Mouse (Mus musculus): ENCODE measurements at regions not wholly inside any gene's neighbourhood (a gene's known extent, or its start where the extent isn't known, plus 50 kb on each side); places are given as distances from the start of the nearest gene placed in this dataset.
A peak's percentile ranks its signal among the peaks of the same experiment; 100 is the strongest.

DNA sequence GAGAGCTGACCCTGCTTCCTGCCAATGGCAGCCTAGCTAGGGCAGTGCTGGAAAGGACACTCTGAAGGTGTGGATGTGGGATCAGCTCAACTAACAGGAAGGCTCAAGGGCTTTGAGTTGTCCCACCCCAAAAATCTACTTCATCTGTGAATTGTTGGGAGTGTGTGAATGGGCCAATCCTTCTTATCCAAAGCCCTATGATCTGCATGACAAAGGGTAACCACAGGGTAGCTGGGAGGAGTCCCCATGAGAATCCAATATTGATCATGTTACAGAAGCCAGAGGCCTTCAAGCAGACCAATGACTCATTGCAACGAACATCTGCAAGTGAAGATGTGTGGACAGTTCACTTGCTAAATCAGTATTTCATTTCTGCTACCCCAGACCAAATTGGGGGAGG lies 51.1 kb upstream of the Adra1b start:
- DNase-seq (ENCODE audit: low spot score in 2 of 2): no peak

DNA sequence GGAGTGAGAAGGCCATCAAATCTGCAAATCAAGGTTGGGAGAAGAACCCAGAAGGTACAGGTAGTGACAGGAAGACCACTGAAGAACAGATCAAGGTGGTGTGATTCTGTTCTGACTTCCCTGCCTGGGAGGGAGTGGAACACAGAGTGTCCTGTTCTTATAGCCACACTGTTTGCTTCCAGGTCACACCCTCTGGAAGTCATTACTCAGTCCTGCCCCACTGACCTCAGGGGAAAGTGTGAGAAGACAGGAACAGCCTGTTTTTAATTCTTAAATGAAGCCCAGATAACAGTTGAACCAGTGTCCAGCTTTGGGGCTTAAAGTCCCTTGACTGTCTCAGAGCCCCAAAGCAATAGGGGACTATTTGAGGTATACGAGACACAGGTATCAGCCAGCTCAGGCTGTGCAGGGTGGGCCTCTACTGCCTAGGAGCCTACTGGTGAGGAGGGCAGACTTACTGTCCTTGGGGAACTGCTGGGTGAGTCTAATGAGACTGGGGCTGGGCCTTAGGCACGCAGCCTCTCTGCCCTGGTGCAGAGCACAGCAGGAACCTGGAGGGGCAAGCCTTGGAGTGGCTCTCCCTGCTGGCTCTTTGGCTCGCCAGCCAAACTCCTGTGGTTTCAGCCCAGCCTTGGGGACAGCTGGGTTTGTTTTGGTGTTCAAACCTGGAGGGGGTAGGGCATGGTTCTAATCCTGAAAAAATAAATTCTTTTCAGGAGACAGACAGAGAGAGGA lies 57.4 kb upstream of the Adra1b start:
- no peak for DNase-seq (ENCODE audit: low spot score in 2 of 2)

DNA sequence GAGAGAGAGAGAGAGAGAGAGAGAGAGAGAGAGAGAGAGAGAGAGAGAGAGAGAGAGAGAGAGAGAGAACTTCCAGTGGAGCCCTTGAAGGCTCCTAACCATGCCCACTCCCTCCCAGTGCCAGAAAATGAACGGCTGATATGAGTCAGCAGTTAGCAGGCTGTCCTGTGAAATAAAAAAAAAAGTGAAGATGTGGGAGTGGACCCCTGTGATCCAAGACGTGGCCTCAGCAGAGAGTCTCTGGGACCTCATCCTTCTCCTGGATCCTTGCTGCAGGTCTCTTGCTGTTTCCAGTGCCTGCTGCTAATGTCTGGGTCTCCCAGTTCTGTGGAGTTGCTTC lies 57.9 kb upstream of the Adra1b start:
- DNase-seq (ENCODE audit: low spot score in 2 of 2): no peak

DNA sequence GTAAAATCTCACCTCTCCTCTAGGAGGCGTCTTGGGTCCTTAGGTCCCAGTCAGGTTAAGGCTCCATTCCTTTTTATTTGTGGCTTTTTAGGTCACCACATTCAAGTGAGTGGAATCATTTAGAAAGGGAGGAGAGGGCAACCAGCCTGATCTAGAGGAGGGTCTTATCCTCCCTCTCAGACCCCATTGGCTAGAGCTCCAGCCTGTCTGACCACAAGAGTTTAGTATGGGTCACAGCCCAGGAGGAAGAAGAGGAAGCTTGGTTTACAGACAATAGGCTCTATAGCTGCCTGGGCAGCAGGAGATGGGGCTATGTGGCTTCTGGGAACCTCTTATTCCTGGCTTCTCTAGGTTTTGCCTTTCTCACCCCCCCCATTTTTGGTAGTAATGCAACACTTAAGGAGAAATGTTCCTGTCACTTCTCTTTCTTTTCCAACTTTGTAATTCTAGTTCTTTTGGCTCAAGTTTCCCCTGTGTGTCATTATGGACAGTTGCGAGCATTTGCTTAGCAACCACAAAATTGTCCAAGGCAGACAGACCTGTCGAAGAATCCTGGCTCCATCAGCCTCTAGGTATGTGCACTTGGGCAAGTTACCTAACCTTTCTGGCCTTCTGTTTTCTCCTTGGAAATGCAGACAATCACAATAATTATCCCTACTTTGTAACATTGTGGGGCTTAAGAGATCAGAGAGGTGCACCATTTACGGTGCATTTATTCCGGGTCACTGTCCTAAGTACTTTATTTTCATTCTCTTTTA lies 59.5 kb upstream of the Adra1b start:
- no peak for DNase-seq (ENCODE audit: low spot score in 2 of 2)

DNA sequence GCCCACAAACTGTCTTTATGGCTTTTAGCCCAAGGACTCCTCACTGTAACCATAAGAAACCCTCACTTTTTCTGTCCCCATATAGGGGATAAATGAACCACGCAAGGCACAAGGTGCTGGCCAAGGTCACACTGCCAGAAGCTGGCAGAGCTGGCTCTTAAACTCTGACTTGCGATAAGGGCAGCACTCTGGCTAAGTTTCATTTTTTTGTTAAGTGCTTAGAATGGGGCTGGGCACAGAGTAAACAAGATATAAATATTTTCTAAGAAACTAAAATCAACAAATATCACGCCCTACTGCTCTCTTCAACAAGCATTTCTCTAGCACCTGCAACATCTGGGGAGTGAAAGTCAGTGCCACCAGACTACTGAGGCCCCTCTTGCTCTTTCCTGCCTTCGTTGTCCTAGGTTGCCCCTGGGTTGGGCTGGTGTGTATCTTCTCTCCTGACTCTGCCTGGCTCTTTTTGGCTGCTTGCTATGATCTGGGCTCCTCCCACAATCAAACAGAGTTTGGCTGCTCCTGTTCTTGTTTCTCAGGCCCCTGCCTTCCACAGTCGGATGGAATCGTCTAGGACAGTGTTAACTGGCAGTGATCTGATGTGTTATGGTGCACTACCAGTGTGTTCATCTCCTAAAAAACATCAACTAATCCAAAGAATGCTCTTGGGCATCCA lies 60.5 kb upstream of the Adra1b start:
- DNase-seq (ENCODE audit: low spot score in 2 of 2): no peak

DNA sequence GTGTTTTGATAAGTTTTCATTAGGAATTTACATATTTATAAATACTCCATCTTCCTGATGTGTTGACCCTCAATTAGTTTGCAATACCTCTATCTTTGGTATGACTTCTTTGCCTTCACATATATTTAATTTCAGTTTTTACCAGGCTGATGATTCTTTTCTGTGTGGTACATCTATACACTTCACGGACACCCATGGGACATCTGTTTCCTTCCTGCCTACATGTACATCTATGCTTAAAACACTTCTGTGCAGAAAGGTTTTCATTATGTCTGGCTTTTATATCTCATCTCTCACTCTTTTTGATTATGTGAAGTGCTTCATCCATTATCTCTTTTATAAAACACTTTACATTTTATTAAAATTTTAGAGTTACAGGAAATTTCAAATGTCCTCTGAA lies 66.8 kb upstream of the Adra1b start:
- DNase-seq (ENCODE audit: low spot score in 2 of 2): no peak

DNA sequence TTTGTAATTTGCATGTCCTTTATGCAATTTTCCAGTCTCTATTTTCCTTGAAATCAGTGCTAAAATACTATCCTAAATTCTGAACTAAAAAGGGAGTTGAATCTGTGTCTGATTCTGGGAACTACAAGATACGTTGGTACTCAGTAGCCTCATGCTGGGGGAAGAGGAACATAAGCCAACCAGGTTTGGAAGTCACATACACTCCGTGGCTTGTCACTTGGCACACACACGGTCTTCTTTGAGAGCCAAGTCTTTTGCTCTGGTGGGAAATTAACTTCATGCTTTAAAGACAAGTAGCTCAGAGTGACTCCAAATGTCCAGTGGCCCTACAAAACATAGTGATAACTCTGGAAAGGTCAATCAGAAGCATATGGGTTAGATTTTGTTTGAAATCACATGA lies 70.9 kb upstream of the Adra1b start:
- no peak for DNase-seq (ENCODE audit: low spot score in 2 of 2)

DNA sequence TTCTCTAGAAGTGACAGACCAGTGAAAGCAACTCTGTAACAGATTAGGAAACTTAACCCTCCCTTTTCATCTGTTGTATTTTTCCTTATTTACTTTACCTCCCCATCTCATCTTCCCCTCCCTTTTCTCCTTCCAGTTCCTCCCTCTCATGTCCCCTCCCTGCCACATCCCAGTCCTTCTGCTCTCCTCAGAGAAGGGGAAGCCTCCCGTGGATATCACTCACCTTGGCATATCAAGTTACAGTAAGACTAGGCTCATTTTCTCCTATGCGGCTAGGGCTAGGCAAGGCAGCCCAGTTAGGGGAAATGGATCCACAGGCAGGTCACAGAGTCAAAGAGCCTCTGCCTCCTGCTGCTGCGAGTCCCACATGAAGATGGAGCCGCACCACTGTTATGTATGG lies 75.0 kb upstream of the Adra1b start:
- no peak for DNase-seq (ENCODE audit: low spot score in 2 of 2)

DNA sequence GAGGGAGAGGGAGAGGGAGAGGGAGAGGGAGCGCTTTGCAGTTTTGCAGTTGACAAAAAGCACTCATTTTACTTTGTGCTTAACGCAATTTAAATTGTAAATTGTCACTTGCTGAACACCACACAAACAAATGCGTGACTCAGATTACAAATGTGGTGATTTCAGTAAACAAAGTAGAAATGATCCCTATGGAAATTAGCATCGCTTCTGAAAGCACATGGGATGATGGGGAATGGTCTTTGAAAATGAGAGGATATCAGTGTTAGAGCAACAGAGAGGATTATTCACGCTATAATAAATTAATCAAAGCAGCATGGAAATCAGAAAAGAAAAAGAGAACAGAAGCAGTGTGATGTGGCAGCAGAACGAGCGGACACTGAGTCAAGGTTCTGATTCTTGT lies 78.4 kb upstream of the Adra1b start:
- DNase-seq (ENCODE audit: low spot score in 2 of 2): no peak

DNA sequence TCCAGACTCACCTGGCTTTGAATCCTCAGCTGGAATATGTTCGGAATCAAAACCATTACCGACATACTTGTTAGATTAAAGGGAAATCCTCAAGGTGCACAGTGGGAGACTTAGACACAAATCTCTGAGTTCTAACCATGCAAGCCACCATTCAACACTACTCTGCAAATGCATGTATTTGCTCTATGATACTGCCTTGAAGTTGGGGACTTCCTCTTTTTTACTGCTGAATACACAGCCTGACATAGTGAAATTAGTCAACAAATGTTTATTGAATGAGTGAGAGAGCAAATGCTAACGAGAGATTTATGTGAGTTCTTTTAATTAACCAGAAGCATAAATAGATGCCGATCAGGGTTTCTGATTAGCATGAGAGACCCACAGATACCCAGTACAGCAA lies 79.4 kb upstream of the Adra1b start:
- DNase-seq (ENCODE audit: low spot score in 2 of 2): no peak

DNA sequence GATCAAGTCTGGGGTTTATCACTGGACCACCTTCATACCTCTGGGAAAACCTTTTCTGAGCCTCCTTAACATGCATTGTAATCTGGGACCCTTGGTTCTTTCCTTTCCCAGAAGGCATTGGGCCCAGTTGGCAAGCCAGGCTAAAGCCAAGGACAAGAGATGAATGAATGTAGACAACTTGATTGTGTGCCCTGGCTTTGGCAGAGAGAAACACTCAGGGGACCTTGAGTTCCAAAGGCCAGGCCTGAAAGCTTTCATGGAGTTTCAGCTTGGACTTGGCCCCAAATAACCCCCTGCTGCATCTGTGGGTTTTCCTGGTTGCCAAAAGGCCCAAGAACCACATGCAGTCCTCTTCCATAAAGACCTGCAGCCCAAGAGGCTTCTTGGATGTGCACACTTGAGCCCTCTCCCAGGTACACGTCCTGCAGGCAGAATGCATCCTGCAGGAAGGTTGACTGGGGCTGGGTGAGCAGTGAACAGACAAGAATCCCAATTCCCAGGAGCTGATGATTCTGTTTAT lies 89.0 kb upstream of the Adra1b start:
- peak in 1 of 2 experiments; percentile 19 for DNase-seq (ENCODE audit: low spot score in 2 of 2)

DNA sequence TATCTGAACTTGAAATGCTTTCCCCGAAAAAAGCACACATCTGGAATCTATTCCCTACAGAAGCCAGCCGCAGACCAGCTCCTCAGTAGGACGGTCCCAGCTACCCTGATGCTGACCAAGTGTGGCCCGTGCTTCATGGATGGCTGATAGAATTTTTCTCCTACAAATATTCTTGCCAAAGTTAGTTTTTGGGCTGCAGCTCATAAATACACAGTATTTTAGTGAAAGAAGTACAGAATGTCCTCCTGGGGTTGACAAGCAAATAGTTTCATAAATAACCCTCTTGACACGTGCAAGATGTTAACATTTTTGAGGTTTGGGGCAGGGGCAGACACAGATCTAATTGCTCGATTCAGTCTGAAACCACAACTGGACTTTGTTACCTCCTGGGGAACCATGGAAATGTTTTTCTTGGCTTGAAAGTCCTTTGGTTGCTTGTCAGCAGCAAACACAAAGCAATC lies 91.0 kb upstream of the Adra1b start:
- no peak for DNase-seq (ENCODE audit: low spot score in 2 of 2)

DNA sequence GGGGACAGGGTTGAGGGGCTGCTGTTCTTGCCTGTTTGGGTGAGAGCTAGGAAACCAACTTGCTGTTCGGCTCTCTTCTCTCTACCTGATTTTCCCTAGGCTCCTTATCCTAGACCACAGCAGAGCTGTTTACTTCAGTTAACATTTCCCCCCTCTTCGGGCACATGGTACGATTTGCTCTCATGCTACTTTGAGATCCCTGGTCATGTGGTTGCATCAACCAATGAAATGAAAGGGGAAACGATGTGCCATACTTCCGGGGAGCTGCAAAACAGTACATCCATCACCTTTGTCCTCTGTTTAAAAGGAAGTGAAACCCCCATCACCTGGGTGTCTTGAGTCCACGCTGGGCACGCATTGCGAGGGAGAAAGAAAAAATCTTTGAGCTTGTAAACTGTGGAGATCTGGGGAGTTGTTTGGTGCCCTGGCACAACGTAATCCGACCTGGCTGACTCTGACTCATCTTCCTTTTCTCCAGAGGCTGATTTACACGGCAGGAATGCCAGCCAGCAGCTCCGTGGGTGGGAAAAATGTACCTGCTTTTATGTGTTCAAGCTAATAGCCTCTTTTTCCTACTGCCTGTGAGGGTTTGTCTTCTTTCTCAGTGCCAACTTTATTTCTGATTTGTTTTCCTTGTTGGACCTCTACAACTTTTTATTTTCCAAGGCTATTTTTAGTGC lies 97.2 kb upstream of the Adra1b start:
- no peak for DNase-seq (ENCODE audit: low spot score in 2 of 2)

DNA sequence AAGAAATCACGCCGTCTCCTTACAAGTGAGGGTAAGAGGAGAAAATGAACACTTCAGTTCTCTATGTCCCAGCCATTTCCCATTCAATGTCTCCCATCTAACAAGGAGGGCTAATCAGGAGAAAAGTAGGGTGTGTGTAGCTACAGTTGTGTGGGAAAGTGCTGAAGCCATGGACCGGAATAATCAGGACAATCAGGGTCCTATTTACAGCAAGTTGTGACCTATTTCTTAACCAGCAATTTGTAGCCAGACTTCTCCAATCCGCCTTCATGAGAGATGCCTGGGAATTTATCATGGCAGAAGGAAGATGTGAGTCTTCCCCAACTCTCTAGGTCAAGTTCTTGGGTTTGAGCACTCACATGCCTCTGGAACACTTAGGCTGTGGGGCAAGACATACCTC lies 99.0 kb upstream of the Adra1b start:
- no peak for DNase-seq (ENCODE audit: low spot score in 2 of 2)

DNA sequence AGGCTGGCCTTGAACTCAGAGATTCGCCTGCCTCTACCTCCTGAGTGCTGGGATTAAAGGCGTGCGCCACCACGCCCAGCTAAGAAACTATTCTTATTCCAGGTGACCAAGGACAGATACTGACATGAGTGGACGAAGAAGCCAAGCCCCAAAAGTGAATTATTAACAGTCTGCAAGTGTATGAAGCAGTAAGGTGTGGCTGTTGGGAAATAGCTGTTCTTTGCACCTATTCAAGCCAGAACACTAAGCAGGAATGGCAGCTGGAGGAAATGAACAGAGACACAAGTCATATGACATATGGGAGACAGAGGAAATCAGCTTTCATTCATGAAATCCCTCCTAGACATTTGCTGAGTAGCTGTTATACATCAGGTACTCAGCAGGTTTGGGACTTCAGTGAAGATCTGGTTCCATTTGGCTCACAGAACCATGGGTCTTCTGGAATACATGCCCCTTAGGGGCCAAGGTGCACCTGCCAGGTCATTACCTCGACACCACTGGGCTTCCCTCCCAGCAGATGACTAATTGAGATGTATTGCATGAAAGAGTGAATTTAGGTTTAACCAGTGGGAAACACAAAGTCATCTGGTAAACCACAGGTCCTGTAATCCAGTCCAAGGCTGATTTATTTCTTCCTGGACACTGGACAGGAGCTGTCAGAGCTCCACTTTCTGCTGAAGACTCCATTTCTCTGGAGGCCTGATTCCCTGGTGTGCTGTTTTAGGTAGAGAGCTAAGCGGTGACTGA lies 101.0 kb upstream of the Adra1b start:
- no peak for DNase-seq (ENCODE audit: low spot score in 2 of 2)

DNA sequence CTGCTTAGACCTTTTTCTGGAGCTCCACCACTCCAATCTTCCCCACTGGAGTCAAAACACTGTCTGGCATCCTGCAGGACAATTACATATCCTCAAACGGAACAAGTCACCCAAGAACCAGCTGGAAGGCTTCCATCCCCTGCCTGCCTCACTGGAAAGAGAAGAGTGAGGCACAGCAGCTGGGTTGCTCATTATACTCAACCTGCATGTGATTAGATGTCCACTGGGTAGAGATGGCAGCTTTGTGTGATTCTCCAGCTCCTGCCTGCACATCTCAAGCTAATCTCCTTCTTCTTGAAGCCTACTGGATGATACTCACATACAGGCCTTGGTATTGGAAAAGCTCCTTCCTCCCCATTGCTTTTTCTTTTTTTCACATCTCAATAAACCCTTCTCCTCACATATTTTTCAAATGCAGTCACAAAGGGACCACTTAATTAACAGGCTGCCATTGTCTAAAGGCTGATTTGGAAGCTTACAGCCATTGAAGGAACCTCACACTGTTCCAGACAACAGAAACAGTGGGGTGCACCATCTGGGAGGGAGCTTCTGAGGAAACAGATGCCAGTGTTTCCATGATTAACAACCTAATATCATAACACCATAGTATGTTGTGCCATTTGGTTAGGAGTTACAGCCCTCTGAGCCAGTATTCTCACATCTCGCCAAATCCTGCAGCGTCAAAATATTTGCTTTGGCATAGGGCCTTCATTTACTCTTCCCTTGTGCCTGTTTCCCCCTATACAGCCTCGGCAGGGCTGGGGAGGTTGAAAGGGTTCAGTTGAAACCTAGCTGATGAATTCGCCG lies 101.9 kb upstream of the Adra1b start:
- peak; percentile 12 to 31 for DNase-seq (ENCODE audit: low spot score in 2 of 2)

DNA sequence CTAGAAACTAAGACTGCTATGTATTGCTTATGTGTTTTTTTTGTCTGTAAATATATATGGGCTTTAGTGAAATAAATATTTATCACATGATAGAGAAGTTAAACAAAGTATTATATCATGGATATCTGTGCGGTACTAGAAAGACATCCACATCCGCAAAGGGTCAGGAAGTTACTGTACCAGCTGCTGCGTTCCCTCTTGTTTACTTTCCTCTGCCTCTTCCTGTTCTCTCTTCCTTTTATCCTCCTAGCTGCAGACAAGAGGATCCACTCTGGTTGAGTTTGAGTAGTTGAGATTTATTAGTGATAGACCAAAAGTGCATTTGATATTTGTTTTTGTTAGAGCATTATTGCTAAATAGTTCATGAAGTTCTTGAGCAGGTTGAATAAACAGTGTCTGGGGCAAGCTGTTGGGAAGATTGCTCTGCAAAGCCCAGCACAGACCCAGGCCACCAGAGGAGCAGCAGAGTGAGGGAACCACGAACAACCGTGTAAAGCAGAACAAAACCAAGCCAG lies 106.6 kb upstream of the Adra1b start:
- DNase-seq (ENCODE audit: low spot score in 2 of 2): no peak

DNA sequence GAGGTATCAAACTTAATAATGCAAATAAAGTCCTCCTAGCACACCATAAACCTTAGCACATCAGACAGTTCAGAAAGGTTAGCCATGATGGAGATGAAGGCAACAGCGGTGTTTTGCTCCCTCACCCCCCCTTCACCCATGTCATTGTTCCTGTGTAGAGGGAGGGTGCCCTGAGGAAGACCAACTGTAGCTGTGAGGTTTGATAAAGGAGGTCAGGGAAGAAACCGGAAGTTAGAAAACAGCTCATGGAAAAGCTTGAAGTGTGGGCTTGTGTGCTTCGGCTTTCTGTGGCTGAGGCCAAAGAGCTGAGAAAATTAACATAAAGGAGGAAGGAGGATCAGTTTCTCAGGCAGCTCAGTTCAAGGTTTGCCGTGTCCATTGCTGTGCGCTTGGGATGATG lies 111.3 kb upstream of the Adra1b start:
- DNase-seq (ENCODE audit: low spot score in 2 of 2): no peak

DNA sequence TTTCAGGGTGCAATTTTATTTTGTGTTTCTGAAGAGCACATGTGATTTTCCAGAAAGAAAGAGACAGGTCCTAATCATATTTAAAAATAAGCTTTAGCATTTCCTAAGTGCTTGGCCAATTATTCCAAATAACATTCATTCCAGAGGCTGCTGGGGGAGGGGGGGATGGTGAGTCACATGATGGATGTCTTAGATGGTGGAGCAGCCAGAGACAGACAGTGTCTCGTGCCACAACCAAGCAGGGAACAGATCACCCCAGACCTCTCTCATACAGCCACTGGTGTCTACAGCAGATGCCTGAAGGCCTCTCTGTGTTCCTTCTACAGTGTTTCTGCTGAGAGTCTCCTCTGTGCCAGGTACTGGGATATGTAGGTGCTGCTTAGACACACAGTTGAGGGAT lies 112.8 kb upstream of the Adra1b start:
- DNase-seq (ENCODE audit: low spot score in 2 of 2): no peak

DNA sequence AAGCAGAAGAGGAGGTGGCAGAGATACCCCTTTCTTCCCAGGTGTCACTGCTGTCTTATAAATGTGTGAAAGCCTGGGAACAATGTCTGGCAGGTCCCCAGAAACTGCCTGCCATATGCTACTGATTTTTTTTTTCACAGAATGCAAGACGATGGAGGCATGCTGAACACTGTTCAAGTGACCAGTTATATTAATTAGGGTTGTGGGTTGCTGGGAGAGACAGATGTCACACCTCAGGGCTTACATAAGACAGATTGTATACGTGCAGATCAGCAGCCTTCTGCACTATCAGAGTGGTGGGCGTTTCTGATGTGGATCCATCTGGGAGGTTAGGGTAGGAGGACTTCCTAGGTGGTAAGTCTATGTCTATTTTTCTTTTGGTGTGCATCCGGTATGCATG lies 120.6 kb upstream of the Adra1b start:
- no peak for DNase-seq (ENCODE audit: low spot score in 2 of 2)

All from layer of hippocampus, postnatal 10 days (tissue).